Mouse (Mus musculus) erythroblast, embryonic 14.5 days (primary cell): ENCODE measurements around the gene Hmgb1. TPM values are rescaled to one million over a fixed set of nuclear protein-coding genes. Genes with fewer than 3 reads are reported as not detected.

Experiments used
- H3K27me3 ChIP-seq: 2 replicates; pipeline ENCODE4 v1.6.1; 2012; ENCODE audit warnings: inconsistent platforms; ENCODE audit not compliant: control insufficient read depth
- H3K36me3 ChIP-seq: 2 replicates; pipeline ENCODE4 v1.6.1; 2012; ENCODE audit warnings: mild to moderate bottlenecking, inconsistent platforms; ENCODE audit not compliant: control insufficient read depth
- H3K4me1 ChIP-seq: 2 replicates; pipeline ENCODE4 v1.6.1; 2012; ENCODE audit warnings: inconsistent platforms; ENCODE audit not compliant: control insufficient read depth
- H3K4me3 ChIP-seq: replicated peaks from 2 replicates; pipeline ENCODE3; 2012; ENCODE audit warnings: moderate library complexity, mild to moderate bottlenecking, inconsistent platforms
- H3K9me3 ChIP-seq: 2 replicates; pipeline ENCODE4 v1.6.1; 2012; ENCODE audit warnings: low read length, inconsistent platforms, mixed read lengths; ENCODE audit not compliant: control insufficient read depth
- GATA1 ChIP-seq: IDR thresholded peaks from 2 replicates; pipeline ENCODE4 v1.6.1; 2012; ENCODE audit warnings: low read length, inconsistent platforms, mixed read lengths
- TAL1 ChIP-seq: IDR thresholded peaks from 3 replicates; pipeline ENCODE4 v1.6.1; 2012; ENCODE audit warnings: low read length, inconsistent platforms, mixed read lengths
- polyA plus RNA-seq: library from polyadenylated mRNA; stranded (reverse); fragments of >175 nt; gene quantifications from 2 replicates; pipeline ENCODE4 v1.2.3, GENCODE M21; 2012

Hmgb1 gene
- polyA plus RNA-seq, 1 experiment: 99.1 TPM

DNA sequence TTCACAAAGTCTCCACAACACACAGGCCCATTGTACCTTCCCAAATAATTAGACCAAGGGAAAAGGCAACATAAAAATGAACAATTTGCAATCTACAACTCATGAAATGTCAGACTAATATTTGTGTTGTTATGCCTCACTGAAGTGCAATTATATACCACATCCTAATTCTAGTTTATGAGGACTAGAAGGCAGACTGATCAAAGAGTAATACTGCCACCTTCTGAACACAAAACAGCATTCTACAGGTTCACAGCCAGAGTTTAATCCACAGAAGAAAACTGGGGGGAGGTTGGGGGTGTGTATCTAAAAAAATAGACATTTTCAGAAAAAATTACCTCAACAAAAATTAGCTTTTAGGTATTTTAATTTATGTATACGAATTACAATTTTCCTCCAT lies 135.3 kb downstream of the Hmgb1 start:
- Histone ChIP-seq H3K36me3 (peaks cover 54% of the 10 kb centered on the region), H3K4me3 (no peak overlapping the region), H3K4me1 (peaks cover 25% of the 10 kb centered on the region), H3K27me3 (no peaks in the 10 kb centered on the region), H3K9me3 (no peaks in the 10 kb centered on the region)
- TF ChIP-seq TAL1 (no peak), GATA1 (no peak)

DNA sequence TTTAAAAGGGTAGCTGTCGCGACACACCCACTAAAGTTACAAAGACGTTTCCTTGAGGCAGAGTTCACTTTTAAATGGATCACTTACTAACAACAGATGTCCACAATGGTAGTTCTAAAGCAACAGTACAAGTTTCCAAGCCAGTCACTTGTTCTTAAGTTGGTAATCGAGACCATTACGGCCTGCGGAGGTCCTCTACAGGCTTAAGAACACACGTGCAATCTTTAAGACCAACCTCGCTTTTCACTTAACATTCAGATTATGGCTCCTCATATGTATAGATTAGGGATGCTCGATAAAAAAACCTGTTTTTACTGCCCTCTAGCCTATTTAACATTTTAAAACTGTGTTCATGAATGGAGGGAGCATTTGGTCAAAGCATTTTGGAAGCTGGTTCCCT lies 137.6 kb downstream of the Hmgb1 start:
- peaks cover 59% of the 10 kb centered on the region for H3K36me3 ChIP-seq
- no peaks in the 10 kb centered on the region for H3K9me3 ChIP-seq
- TF ChIP-seq TAL1 (no peak), GATA1 (no peak)
- no peaks in the 10 kb centered on the region for H3K27me3 ChIP-seq
- peaks cover 18% of the 10 kb centered on the region for H3K4me1 ChIP-seq
- no peak overlapping the region for H3K4me3 ChIP-seq

DNA sequence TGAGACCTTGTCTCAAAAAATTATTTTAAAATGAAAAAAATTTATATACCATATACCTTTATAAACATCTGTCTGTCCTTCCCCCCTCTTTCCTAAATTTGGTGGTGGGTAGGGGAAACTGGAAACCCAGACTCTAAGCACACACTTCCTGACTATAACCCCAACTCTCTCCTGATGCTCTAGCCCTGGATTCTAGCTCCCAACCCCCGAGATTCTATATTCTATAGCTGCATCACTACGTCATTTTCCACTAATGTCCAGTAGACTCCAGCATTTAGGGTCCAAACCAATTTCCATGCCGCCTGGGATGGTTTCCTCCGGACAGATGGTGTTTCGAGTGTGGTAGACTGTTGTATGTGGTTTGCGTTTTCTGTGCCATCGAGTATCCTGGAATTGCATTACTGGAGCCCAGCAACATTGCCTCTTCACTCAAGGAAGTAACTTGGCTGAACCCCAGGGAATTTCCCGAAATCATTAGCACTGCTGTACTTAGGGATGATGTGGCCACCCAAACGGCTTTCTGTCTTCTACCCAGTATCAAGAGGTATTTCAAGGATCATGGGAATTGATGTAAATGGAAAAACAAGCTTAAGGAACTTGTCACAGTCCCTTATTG lies 138.7 kb downstream of the Hmgb1 start:
- H3K27me3 ChIP-seq: no peaks in the 10 kb centered on the region
- peaks cover 11% of the 10 kb centered on the region for H3K4me1 ChIP-seq
- no peak overlapping the region for H3K4me3 ChIP-seq
- H3K36me3 ChIP-seq: peaks cover 53% of the 10 kb centered on the region
- no peaks in the 10 kb centered on the region for H3K9me3 ChIP-seq
- TF ChIP-seq TAL1 (no peak), GATA1 (no peak)

DNA sequence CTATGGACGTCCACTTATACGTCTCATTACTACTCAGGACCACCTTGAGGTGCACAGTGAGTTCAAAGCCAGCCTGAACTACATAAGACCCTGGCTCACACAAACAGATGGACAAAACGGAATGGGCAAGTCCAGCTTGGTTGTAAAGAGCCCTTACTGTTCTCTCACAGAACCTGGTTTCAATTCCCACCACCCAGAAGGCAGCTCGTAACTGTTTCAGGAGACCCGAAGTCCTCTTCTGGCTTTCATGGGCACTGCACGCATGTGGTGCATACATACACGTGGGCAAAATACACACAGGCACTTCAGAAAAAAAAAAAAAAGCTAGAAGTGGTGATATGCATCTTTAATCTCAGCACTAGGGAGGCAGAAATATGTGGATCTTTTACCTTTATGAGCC lies 139.2 kb downstream of the Hmgb1 start:
- peaks cover 7% of the 10 kb centered on the region for H3K4me1 ChIP-seq
- no peak overlapping the region for H3K4me3 ChIP-seq
- H3K27me3 ChIP-seq: no peaks in the 10 kb centered on the region
- no peaks in the 10 kb centered on the region; the same call in none of the 2 replicates for H3K9me3 ChIP-seq
- TF ChIP-seq TAL1: no peak
- TF ChIP-seq GATA1: no peak
- peaks cover 48% of the 10 kb centered on the region for H3K36me3 ChIP-seq

DNA sequence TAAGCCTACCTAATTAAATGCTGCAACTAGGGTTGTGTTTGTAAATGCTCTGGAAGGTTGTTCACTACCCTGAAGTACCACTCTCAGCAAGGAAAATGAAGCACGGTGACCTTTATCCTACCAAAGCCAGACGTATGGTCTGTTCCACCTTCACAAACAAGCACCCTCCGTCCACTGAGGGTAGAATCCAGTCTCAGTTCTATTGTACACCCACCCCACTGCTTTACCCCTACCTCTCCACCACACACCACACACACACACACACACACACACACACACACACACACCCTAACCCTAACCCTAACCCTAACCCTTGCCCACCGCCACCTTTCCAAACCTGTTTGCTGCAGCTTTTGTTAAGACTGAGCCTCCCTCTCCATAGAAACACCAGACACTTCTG lies 140.2 kb downstream of the Hmgb1 start:
- no peaks in the 10 kb centered on the region for H3K4me1 ChIP-seq
- no peaks in the 10 kb centered on the region for H3K27me3 ChIP-seq
- no peak overlapping the region for H3K4me3 ChIP-seq
- H3K9me3 ChIP-seq: peaks cover 3% of the 10 kb centered on the region
- peaks cover 38% of the 10 kb centered on the region for H3K36me3 ChIP-seq
- no peak for TF ChIP-seq TAL1
- TF ChIP-seq GATA1: no peak

DNA sequence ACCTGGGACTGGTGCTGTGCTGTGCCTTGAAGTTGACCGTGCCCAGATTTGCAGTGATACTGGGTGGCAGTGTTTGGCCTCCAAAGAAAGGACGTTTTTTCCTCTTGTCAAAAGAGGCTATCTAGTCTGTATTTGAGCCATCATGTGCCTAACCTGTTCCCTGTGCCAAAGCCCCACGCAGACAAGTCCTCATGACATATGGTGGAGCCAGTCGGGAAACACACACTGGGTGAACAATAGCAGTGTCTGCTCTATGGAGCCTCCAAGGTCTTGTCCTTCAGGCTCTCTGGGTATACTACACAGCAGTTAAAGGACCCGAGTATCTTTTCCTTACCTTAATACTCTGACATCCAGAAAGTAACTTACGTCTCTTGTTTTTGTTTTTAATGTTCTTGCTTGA lies 141.0 kb downstream of the Hmgb1 start:
- Histone ChIP-seq H3K27me3 (no peaks in the 10 kb centered on the region), H3K9me3 (peaks cover 3% of the 10 kb centered on the region), H3K4me3 (no peak overlapping the region), H3K36me3 (peaks cover 33% of the 10 kb centered on the region), H3K4me1 (no peaks in the 10 kb centered on the region)
- TF ChIP-seq TAL1: no peak

DNA sequence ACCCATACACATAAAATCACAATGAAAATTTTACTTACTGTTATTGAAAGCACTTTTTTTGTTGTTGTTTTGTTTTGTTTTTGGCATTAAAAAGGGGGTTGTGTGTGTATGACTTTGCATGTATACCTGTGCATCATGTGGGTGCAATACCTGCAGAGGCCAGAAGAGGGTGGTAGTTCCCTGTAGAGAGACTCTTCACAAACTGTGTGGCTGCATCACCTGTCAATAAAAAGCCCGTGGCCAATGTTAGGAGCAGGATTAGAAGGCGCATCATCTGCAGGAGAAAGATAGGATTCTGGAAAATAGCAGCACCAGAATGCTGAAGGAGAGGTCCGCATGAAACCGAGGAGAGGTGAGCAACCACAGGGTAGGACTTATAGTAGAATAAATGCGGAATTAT lies 144.5 kb downstream of the Hmgb1 start:
- no peaks in the 10 kb centered on the region for H3K4me1 ChIP-seq
- no peak overlapping the region for H3K4me3 ChIP-seq
- peaks cover 8% of the 10 kb centered on the region for H3K36me3 ChIP-seq
- H3K9me3 ChIP-seq: peaks cover 12% of the 10 kb centered on the region
- no peaks in the 10 kb centered on the region for H3K27me3 ChIP-seq
- no peak for TF ChIP-seq TAL1
- TF ChIP-seq GATA1: no peak

DNA sequence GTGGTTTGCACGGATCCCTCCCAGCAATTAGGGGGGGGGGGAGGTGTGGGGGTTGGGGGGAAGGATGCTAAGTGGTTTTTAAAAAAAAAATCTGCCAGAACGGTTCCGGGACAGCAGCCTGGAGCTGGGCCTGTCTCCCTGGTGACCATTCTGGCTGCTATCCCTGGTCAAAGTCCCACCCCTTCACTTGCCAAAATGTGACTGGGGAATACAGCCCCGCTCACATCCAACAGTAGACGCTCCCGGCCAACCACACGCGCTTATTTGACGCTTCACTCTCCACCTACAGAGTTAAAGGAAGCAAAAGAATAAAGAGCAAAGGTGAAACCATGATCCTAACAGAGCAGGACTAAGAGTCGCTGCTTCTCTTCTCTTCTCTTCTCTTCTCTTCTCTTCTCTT lies 146.6 kb downstream of the Hmgb1 start:
- Histone ChIP-seq H3K36me3 (no peaks in the 10 kb centered on the region), H3K4me3 (no peak overlapping the region)
- TF ChIP-seq GATA1: no peak
- no peak for TF ChIP-seq TAL1

DNA sequence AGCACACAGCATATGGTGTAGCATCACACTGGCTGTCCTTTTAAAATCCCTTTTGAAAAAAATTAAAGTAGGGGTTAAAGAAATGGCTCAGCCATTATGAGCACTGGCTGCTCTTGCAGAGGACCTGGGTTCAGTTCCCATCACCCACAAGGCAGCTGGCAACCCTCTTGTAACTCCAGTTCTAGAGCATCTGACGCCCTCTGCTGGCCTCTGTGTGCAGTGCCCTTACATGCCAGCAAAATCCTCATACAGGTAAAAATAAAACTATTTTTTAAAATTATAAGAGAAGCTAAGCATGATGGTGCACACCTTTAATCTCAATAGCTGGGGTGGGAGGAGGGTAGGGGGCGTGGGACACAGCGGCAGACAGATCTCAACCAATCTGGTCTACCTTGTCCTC lies 147.4 kb downstream of the Hmgb1 start:
- TF ChIP-seq GATA1 (no peak), TAL1 (no peak)
- Histone ChIP-seq H3K27me3 (no peaks in the 10 kb centered on the region), H3K36me3 (no peaks in the 10 kb centered on the region), H3K4me1 (no peaks in the 10 kb centered on the region; the same call in 1 of the 2 replicates), H3K9me3 (peaks cover 12% of the 10 kb centered on the region), H3K4me3 (no peak overlapping the region)

More for the DNA sequence above, 146.6 kb downstream of the Hmgb1 start:
- Histone ChIP-seq H3K9me3 (peaks cover 12% of the 10 kb centered on the region), H3K4me1 (no peaks in the 10 kb centered on the region), H3K27me3 (no peaks in the 10 kb centered on the region)

DNA sequence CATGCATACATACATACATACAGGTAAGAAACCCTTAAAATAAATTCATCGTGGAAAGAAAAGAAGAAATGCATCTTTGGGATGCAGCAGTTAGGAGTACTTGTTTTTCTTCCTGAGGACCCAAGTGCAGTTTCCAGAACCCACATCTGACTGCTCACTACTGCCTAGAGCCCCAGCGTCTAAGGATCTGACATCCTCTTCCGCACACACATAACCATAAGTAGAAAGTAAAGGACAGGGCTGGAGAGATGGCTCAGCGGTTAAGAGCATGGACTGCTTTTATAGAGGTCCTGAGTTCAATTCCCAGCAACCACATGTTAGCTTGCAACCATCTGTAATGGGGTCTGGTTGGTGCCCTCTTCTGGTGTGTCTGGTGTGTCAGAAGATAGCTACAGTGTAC lies 151.9 kb downstream of the Hmgb1 start:
- Histone ChIP-seq H3K4me1 (peaks cover 30% of the 10 kb centered on the region), H3K4me3 (no peak overlapping the region), H3K27me3 (no peaks in the 10 kb centered on the region), H3K9me3 (peaks cover 9% of the 10 kb centered on the region), H3K36me3 (no peaks in the 10 kb centered on the region)
- TF ChIP-seq GATA1: no peak
- no peak for TF ChIP-seq TAL1
